Mouse (Mus musculus): Measurements from ENCODE around the gene Supt3.

The Supt3 gene

DNA sequence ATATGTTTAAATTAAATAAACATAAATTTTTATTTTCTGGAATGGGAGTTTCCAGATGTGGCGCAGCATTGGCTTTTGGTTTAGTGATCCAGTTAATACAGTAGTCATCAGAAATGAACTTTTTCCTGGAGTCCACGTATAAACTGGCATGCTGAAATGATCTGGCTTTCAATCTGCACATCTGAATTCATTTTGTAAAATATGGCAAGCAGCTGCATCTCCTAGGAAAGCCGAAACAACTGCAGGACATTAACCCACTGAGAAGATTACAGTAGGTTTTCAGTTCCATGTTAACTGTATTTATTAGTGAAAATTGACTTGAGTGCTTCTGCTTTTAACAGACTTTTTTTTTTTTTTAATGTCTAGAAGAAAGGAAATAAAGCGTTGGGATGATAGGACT, 5.4 kb downstream of the Supt3 start:
- DNase-seq: no peak

DNA sequence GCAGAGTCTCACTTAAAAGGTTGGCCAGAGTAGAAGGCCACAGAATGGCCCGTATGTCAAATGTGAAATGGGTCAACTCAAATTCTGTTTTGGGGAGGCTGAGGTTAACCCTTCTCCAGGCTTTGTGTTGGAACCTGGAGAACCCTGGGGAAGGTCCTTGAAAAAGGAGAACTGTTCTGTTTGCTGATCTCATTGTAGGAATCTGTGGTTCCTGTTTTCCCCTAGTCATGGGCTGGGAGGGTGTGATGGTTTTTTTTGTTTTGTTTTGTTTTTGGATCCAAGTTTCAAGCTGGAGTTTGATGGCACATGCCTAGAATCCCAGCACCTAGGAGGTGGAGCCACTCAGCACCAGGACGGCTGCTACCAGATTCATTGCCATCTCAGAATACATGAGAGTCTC, 6.2 kb downstream of the Supt3 start:
- no peak for DNase-seq

DNA sequence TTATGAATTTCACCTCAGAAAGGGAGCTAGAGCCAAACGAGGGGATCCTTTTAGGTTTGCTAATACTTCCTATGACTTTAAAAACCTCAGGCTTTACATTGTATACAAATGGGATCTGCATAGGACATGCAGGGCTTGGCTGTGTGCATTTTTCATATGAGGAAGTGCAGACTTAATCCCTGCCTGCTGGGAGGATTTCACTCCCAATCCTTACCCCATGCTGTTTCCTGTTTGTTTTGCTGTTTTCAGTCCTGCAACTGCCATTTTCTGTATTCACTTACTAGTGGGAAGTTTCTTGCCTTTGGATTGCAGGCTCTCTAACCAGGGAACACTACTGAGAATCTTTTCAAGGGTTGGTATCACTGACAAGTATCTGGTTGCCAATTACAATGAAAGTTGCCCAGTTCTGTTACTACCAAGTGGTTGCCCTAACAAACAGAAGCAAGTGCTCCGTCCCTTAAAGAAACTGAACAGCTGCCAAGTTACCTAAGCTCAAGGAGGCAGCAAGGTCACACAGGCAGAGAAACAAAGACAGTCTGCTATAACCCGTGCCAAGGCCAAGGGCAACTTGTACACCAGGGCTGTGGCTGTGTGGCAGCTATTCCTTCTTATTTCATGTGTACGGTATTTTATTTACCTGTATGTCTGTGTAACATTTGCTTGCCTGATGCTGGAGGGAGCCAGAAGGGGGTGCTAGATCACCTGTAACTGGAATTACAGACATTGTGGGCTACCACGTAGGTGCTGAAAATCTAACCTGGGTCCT, 12.2 kb downstream of the Supt3 start:
- no peak for DNase-seq

DNA sequence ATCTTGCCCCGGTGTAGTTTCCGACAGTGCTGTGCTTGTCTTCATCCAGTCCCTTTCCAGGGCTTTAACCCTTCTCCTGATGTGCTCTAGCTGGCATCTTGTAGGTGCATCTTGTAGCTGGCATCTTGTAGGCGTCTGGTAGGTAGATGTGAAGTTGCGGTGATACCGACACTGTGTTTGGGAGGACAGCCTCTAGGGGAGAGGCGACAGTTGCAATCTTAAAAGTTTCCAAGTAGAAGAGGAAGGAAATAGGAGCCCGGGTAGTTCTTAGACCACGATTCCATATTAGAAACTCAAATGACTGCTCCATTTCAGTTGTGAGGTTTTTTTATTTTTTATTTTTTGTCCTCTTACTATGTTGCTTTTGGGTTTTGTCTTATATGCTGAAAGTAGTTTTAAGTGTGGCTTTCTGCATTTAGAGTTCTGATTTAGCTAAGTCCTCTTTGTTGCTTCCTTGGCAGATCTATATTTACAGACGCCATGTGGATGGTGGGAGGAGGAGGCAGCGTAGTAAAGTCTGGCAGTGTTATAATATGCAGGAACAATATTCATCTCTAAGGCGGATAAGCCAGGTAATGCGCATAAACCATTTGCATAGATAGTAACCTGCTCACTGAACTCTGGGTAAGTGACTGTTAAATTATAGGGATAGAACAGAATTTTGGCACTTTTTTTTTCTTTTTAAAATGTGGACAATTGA, 15.4 kb downstream of the Supt3 start:
- no peak for DNase-seq

DNA sequence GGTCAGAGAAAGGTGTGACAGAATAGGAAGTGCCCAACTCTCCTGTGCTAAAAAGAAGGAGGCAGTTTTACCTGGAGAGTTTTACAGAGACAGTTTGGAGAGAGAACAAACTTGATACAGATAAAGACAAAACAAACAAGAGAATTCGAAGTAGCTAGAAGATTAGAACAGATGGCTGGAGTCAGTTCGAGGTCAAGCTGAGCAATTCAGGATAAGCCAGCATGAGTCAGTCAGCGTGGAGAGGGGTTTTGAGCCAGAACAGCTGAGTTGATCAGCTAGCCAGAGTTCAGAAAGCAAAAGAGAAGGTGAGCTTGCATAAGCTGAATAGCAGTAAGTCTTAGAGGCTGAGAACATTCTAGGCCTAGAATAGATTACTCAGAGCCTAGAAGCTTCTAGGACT, 20.4 kb downstream of the Supt3 start:
- no peak for DNase-seq

DNA sequence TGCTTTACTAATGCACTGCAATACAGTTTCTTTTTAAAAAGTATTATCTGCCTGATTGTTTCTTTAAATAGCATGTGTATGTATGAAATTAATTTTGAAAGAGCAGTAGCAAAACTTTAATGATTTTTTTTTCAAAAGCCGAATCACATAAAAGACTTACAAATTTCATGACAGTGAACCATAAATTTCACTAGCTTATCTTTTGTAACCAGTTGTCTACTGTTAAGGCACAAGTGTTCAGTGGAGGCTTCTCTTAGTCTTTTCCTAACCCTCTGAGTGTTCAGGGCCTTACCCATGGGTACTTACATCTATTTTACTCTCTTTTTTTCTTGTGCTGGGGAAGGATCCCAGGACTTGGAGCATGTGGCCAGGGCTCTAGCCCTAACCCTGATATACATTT, 30.1 kb downstream of the Supt3 start:
- no peak for DNase-seq

DNA sequence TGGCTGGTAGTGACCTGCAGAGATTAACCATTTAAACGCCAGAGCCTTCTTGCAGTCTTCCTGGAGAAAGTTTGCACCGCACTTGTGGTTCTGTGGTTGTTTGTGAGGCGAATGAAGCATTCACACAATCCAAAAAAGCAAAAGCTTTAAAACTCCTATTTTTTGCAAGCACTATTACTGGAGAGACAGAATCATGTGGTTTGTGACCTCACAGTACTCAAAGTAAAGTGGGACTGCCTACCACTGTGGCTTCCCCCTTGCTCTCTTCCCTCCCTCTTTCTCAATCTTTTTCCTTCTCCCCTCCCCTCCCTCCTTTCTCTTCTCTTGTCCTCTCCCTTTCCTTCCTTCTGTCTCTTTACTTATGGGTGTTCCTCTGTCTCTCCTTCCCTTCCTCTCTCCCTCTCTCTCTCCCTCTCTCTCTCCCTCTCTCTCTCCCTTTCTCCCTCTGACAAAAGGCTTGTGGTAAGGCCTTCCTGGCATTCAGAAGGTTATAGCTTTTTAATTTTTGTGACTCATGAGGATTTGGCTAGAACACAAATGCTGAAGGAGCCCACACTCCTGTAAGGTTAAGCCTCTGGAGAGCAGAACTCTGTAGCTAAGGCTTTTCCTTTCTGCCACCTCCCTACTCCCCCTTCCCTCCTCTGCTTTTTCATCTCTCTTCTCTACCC, 37.7 kb downstream of the Supt3 start, which contains the start of gene Runx2:
Gene Runx2, minus strand, starts transcription at position 290 of the 668 bp plus-strand sequence.
- DNase-seq: no peak

DNA sequence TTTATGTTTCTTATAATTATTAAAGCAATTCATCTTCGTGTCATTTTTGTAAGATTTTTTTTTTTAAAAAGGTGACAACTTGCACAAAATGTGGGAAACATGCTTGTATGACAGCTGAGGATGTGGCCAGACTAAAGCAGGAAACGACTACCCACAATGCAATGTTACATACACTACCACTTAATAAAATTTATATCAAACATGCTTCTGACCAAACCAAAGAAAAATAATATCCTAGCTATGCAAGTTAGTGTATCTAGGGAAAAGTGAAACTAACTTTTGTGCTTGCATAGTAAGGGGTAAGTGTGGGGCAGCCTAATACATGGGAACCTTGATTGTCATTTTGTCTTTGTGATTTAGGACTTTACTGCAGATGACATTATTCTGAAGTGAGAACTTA, 41.9 kb downstream of the Supt3 start:
- no peak for DNase-seq

DNA sequence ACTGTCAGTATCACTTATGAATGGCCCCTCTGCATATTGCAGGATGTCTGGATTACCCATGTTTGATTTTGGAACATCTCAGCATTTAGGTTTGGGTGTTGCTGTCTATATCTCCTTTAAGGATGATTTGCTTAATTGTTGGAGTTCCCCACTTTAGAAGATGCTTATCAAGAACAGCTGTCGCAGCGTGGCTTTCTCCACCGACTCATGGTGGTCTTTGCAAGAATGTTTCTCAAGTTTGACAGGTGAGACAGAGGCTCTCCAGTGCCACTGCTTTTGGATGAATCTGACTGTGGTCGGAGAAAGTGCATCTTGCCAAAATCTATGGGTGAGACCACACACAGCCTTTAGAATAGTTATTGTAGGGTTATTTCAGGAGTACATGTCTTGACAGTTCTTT, 42.9 kb downstream of the Supt3 start:
- DNase-seq: no peak

DNA sequence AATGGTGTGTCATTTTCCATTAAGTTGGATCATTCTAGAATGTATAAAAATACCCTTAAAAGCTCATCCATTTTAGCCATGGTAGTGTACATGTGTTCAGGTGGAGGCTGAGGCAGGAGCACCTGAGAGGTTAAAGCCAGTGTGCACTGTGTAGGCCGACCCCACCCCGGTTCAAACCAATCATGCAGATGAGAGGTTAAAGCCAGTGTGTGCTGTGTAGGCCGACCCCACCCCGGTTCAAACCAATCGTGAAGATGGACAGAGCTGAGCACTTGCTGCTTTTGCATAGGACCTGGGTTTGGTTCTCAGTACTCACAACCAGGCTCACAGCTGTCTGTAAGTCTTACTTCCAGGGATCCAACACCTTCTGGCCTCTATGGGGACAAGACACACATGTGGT, 45.0 kb downstream of the Supt3 start:
- no peak for DNase-seq

DNA sequence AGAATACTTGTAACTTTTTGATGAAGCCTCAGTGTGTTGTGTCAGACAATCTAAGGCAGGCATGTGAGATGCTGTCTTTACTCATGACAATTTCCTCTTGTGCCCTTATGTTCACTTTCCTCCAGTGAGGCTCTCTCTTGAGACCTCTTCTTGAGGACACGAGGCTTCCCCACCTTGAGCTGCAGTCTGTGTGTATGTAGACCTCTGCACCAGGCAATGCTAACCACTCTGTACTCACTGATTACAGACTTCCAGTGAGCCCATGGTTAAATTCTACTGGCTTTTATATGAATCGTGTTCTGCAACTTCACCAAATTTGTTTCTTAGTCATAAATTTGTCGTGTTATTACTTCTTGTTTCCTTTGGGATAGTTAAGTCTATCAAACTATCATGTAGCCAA, 50.2 kb downstream of the Supt3 start:
- DNase-seq: no peak

DNA sequence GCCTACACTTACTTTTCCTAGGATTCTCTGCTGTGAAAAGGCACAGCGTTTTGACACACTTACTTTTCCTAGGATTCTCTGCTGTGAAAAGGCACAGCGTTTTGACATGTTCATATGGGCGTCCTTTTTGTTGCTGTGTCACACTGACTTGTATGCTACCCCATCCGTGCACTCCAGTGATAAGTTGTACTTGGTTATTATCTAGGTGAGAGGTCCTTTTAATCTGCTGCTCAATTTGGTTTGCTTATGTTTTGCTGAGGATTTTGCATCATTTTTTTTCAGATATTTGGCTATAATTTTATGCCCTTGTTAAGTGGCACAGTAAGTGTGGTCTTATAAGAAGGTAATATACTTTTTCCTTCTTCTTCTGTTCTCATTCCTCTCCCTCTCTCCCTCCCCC, 51.0 kb downstream of the Supt3 start:
- no peak for DNase-seq

DNA sequence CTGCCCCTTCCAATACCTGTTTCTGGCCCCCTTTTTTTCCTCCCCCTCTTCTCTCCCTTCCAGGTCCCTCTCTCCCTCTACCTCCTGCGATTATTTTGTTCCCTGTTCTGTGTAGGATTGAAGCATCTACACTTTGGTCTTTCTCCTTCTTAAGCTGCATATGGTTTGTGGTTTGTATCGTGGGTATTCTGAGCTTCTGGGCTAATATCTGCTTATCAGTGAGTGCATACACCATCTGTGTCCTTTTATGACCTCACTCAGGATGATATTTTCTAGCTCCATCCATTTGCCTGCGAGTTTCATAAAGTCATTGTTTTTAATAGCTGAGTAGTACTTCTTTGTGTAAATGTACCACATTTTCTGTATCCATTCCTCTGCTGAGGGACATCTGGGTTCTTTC, 52.6 kb downstream of the Supt3 start:
- no peak for DNase-seq

DNA sequence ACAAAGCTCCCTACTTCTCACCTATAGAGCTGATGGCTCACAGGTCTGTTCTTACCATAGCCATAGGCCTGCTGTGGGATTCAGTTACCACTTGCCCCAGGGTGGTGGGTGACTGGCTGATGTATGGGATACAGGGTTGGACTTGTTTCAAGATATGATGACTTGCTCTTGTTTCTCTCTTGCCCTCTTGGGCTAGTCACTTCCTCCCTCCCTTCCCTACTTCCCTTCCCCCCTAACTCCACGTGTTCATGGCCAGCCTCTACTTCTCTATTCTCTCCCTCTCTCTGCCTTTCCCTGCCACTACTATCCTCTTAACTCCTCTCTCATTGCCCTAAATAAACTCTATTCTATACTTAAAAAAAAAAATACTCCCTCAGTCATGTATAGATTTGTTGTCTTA, 54.2 kb downstream of the Supt3 start:
- DNase-seq: no peak

DNA sequence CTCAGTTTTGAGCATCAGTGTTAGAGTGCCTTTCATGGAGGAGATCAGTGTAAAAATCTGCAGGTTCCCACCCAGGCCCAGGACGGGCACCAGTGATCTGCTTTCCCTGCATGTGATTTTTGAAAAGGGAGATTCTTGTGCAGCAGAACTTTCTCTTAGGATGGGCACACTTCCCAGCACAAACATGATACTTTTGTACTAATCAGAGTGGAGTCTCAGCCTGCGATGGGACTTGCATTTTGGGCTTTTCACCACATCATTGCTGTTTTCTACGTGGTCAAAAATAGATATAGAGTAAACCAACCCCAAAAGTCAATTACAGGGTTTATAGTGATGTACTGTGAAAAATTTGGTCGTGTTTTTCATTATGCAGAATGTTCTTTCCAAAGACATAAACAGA, 65.2 kb downstream of the Supt3 start:
- DNase-seq: no peak

DNA sequence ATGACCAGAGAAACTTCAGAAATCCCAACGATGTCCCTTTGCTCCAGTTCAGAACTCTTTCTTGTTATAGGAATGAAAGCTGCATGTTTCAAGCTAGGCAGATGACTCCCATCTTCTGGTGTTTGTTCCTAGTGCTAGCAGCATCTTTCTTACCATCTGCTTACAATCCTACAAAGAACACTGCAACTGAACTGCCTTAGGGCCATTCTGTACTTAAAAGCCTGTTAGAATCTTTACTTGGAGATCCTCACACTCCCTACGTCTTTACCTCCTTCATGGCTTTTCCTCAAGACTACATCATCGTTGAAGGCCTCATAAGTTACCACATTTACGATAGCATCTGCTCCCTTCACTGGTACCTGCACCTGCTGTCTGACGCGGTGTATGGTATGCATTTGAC, 86.2 kb downstream of the Supt3 start:
- no peak for DNase-seq

DNA sequence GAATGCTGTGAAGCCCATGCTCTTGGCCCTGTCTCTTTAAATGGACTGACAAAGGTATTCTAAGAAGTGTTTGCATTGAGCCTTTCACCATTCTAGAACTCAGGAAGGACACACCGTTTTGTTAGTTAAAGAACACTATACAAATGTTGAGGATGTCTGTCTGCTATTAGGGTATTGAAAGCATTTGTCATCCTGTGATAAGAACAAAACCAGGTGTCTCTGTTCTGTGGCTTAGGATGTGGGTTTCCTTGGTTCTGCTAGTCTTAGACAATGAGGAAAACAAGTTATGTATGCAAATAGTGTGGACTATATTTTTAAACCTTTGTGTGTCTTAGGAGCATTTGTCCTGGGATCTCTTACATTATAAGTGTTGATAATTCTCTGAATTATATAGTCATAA, 116.6 kb downstream of the Supt3 start:
- no peak for DNase-seq

DNA sequence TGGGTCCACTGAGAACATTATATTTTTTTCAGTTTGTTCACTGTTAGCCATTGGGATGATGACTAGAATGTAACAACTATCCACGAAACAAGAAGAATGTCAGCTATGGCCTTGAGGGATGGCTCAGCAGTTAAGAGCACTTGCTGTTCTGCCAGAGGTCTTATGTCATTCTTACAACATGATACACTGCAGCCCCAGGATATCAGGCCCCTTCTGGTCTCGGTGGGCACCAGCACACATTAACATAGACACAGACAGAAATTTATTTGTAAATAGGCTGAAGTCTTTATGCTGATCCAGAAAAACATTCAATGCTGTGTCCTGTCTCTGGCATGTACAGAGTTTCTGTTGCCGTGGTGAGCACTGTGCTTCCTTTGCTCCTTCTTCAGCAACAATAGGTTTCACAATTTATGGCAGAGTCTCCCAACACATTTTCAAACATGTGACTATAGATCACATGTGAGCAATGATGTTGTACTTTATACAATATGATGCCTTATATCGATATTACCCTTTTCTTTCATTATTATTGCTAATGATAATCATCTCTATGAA, 166.7 kb downstream of the Supt3 start:
- DNase-seq: no peak

DNA sequence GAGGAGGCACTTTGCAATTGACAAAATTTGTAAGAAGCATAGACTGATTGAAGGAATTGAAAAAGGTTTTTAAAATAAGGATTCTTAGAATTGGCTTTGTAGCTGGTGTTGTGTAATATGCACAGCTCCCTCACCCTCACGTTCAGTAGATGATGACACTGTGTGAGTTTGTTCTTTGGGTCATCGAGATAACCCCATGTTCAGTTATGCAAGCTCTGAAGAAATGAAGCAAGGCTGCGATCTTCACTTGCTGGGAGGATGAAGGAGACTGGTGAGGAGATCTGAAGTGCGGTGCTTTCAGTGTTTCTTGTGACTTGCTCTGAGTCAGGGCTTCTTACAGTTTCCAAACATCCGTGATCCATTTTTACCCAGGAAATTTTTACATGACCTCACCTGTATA, 168.4 kb downstream of the Supt3 start:
- DNase-seq: no peak

DNA sequence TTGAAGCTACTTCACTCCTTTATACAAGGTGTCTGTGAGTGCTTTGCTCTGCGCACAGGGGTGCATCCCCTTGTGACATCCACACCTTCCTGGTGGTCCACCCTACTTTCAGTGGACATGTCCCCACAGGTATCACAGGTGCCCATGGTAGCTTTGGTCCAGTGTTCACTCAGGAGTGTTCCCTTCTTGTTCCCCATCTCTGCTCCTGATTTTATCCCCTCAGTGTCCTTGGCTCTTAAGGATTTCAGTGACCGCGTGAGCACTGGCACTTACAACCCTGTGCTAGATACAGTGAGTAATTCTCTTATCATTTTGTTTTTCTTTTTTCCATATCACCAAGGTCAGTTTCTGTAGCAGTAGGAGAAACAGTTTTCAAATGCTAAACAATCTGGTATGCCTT, 171.4 kb downstream of the Supt3 start:
- DNase-seq: no peak

DNA sequence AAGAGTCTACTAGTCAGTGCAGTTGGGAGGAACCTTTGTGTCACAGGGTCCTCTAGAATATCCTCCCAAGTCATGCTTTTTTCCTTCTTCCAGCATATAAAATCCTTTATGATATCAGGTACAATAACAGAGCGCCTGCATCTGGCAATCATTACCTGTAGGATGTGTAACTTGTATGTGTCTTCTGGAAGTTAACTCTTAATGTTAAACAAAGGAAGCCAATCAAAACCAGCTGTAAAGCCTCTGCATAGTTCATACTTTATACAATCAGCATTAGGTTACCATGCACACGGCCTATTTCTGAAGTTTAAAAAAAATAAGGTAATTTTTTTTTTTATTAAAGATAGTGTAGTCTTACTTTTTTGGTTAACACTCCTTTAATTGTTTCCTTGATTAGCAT, 179.7 kb downstream of the Supt3 start:
- no peak for DNase-seq

DNA sequence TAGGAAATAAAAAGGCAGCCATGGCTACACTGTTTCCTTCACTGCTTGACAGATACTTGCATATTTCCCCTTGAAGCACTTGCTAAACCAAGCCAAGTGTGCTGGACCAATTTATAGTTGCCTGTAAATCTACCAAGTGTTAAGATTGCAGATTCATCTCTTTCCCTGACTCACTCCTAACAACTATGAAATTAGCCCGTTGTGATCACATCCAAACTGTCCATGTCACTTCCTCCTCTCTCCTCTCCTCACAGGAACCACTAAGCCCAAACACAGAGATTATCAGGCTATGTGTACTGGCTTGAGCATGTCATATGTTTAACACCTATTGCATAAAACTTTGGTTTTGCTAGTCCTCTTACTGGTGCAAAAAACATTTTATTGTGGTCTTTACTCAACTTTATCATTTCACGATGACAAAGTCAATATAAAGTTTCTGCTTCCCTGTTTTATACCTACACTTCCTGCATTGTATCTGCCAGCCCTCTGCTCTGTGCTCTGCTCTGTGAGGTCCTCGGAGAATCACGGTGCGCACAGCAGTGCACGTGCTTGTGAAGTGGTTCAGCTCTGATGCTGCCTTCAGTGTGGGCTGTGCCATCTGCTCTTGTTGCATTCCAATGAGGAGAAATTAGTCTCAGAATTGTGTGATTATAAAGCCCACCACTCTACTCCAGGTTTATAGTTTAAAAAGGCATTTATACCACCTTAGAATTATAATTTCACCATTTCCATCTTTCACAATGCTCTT, 186.3 kb downstream of the Supt3 start:
- no peak for DNase-seq

DNA sequence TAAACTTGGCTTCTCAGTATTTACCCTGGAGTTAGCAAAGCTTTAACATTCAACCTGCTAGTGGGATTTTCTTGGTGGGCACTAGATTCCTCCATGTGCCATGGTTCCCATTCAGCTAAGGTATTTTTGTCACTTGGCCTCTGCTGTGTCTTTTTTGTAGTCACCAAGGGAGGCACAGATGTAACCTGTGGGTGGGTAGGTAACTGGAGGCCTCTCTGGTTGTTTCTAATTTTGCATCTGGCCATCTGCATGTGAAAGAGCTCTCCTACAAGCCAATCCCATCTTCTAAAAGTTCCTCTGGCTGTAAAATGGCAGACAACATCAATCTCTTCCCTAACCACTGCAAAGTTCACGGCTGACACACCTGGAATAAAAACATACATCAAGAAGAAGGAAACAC, 190.2 kb downstream of the Supt3 start:
- DNase-seq: no peak
